Mouse (Mus musculus) bone marrow, adult 2 months (tissue): Measurements from ENCODE around the gene Jpt2.

Experiments
- CTCF ChIP-seq: fragments of 200-500 bp; IDR thresholded peaks from 2 replicates; pipeline ENCODE4 v1.5.1; 2011; ENCODE audit warnings: low read length, control low read depth; ENCODE audit not compliant: control insufficient read depth, insufficient read depth
- POLR2A ChIP-seq: fragments of 200-500 bp; IDR thresholded peaks from 2 replicates; pipeline ENCODE4 v1.6.1; 2011; ENCODE audit warnings: low read depth, mild to moderate bottlenecking, control low read depth, low read length, borderline replicate concordance; ENCODE audit not compliant: control insufficient read depth

DNA sequence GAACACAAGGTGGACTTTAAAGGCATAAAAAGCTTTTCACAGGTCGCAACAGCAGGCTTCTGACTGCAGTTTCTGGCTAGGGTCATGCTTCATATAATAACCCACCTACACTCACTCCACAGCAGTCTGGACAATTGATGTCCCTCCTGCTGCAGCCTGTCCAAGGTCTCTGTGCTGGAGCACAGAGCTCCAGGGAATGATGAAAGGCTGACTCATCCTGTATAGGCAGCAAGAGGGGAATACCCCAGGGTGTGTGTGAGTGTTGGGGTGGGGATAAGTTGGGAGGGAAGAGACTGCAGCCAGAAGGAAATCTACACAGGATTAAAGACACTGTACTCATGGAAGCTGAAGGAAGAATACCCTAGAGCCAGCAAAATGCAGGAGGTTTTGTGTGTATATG is 31.0 kb downstream of the Jpt2 start:
- no peak for TF ChIP-seq CTCF
- TF ChIP-seq POLR2A, result no peak
